Mouse (Mus musculus): ENCODE data around the gene B4galnt3.

The B4galnt3 gene

DNA sequence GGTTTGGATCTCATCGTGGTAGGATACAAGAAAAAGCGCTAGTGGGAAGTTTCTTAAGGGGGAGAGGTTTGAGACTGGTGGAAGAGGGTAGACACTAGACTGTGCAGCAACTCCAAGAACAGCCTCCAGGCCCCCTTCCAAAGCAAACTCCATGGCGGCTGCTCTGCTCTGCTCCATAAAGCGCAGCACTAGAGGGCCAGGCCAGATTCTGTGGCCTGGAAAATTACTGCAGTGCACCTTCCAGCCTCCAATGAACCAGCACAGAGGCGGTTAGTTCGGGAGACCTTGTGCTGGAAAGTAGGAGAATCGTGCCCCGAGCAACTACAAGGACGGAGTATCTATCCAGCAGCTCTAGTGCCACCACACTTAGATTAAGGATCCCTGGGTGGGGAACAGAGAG is 7.1 kb downstream of the B4galnt3 start:
- in situ Hi-C loops (cut with MboI; ENCODE audit: low pct_unique_long_range_greater_than_20kb in 1 of 2, low sequenced_read_pairs in 2 of 2, unreplicated experiment in 1 of 2) = no loop called here

DNA sequence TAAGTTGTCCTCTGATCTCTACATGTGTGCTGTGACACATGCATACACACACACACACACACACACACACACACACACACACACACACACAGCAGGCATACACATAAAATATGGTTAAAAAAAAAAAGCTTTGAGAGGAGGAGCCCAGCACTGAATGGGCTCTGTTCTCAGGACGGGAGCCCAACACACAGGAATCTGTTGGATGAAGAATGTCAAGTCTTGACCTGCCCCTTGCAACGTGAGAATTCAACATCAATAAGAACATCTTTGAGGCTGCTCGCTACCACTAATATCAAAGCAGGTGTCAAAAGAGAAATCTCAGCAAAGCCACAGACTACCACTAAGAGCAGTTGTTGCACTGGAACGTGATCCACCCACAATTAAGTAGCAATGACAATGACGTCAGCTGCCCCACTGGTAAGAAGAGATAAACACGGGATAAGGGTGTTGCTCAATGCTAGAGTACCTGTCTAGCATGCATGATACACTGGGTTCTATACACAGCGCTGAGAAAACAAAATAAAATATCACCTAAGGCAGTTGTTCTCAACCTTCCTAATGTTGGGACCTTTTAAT is 17.4 kb downstream of the B4galnt3 start:
- in situ Hi-C loops (cut with MboI; ENCODE audit: low pct_unique_long_range_greater_than_20kb in 1 of 2, low sequenced_read_pairs in 2 of 2, unreplicated experiment in 1 of 2) = no loop called here

GRCm38 (mm10) chr6:120275301-120275700 is 19.1 kb downstream of the B4galnt3 start:
- in situ Hi-C loops (cut with MboI; ENCODE audit: low pct_unique_long_range_greater_than_20kb in 1 of 2, low sequenced_read_pairs in 2 of 2, unreplicated experiment in 1 of 2) = no loop called here

- in situ Hi-C loops (cut with MboI; ENCODE audit: low pct_unique_long_range_greater_than_20kb in 1 of 2, low sequenced_read_pairs in 2 of 2, unreplicated experiment in 1 of 2) = no loop called here
Measured at GRCm38 (mm10) chr6:120274887-120275286, 19.5 kb downstream of the B4galnt3 start.

DNA sequence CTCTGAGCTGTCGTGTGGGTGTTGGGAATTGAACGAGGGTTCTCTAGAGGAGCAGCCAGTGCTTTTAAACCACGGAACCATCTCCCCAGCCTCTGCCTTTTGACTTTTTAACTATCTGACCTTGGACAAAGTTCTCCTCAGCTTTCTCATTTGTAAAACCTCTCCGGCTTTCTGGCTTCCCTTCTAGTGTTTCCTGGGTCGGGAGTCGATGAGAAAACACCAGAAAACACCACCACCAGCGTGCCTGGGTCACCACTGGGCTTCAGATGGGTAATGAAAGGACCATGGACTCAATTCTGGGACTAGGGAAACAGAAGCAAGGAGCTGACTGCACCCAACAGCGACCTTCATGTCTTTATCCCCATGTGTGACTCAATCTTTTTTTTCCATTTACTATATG is 20.2 kb downstream of the B4galnt3 start:
- in situ Hi-C loops (cut with MboI; ENCODE audit: low pct_unique_long_range_greater_than_20kb in 1 of 2, low sequenced_read_pairs in 2 of 2, unreplicated experiment in 1 of 2) = no loop called here

DNA sequence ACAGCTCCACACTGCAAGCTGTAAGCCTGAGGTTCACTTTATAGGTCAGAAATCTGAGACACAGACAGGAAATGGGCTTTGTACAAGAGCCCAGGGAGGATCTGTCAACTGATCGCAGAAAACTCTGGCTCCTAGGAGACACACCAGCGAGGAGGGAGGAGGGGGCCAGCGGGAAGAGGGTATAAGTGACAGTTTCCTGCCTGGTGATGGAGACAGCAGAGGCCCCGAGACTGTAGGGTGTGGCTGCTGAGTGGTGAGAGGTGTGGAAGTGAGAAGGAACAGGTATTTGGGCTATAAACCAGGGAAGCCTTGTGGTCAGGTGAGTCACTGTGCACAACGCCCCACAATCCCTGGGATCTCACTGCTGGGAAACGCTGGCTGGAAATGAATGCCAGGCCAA is 30.2 kb downstream of the B4galnt3 start:
- in situ Hi-C loops (cut with MboI; ENCODE audit: low pct_unique_long_range_greater_than_20kb in 1 of 2, low sequenced_read_pairs in 2 of 2, unreplicated experiment in 1 of 2) = no loop called here

DNA sequence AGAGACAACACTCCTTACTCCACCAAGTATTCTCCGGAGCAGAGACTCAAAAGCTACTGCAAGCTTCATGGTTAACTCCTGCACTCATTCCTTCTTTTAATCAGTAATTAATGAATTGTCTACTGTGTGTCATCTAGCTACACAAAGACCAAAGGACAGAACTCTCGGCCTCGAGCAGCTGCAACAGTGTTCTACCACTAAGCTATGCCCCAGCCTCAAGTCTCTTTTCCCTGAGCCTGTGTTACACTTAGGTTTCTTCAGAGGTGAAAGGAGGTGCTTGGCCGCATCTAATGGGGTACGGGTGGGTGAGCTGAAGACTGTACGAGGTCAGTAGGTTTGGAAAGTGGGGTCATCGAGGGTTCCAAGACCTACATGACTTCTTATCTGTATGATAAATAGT is 30.8 kb downstream of the B4galnt3 start:
- in situ Hi-C loops (cut with MboI; ENCODE audit: low pct_unique_long_range_greater_than_20kb in 1 of 2, low sequenced_read_pairs in 2 of 2, unreplicated experiment in 1 of 2) = no loop called here

DNA sequence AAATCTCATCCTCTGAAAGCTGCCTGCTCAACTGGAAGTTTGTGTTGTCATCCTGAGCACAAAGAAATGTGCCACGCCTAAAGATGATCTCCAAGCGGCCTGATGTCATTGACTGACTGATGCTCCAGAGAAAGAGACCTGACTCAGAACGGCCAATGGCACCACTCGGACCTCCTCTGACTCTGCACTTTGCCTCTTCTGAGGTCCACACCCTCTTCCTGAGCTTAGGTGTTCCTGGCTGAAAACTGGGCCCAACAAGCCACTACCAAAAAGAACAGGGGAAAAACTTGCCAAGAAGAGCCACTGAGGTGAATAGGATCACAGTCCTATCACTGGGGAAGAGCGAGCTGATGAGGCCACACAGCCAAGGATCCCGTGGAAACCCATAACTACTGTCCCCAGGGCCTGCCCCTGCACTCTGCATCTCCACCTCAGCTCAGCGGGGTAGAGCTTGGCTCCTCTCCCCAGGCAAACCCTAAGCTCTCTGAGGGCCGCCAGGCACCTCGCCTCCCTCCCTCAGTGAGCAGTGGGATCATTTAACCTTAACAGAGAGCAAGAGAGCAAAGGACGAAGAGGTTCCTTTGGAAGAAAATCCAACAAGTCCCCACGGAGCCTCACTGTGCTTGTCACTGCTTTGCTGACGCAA is 31.4 kb downstream of the B4galnt3 start:
- in situ Hi-C loops (cut with MboI; ENCODE audit: low pct_unique_long_range_greater_than_20kb in 1 of 2, low sequenced_read_pairs in 2 of 2, unreplicated experiment in 1 of 2) = no loop called here

DNA sequence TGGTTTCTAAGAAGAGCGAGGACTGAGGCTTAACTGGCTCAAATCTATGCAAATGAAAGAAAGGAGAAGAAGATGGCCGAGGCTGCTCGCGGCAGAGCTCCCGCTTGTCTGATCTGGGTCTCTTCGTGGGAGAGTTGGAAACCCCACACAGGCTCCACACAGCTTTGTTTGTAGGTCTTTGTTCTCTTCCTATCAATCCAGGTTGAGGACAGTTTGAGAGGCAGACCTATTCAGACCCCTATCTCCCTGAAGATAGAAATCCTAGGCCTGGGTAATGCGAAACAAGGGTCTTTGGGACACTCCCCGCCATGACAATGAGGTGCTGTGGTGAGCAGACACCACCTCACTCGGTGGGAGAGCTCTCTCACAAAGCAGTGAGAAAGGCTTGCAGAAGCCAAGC is 34.9 kb downstream of the B4galnt3 start:
- in situ Hi-C loops (cut with MboI; ENCODE audit: low pct_unique_long_range_greater_than_20kb in 1 of 2, low sequenced_read_pairs in 2 of 2, unreplicated experiment in 1 of 2) = loop anchor here in 1 of 2 experiments (5.0 kb wide), 1 partner anchor 37 kb away; no protein-coding TSS in a partner anchor

DNA sequence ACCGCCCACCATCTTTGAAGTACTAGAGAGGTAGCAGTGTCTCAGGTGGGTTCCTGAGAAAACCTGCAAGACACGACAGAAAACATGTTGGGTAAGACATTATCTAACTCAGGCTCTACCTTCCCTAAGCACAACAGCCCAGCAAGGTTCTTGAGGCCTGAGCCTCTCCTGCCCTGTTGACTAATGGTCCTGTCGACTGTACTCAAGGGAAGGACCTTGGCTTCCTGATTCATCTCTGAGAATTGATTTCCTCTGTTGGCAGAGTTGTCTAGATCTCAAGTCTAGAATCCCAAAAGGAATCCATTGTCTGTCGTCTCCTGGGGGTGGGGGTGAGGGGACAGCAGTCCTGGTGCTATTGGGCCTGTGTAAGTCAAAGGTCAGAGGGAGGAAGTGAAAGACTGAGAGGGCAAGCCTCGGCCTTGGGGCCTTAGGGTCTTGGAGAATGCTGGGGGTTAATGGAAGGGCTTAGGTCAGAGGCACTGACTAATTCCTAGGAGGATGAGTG is 37.9 kb downstream of the B4galnt3 start:
- in situ Hi-C loops (cut with MboI; ENCODE audit: low pct_unique_long_range_greater_than_20kb in 1 of 2, low sequenced_read_pairs in 2 of 2, unreplicated experiment in 1 of 2) = loop anchor here in 1 of 2 experiments (5.0 kb wide), 1 partner anchor 34 kb away; no protein-coding TSS in a partner anchor

GRCm38 (mm10) chr6:120255701-120256100 is 38.7 kb downstream of the B4galnt3 start:
- in situ Hi-C loops (cut with MboI; ENCODE audit: low pct_unique_long_range_greater_than_20kb in 1 of 2, low sequenced_read_pairs in 2 of 2, unreplicated experiment in 1 of 2) = loop anchor here in 1 of 2 experiments (5.0 kb wide), 1 partner anchor 33 kb away; no protein-coding TSS in a partner anchor

DNA sequence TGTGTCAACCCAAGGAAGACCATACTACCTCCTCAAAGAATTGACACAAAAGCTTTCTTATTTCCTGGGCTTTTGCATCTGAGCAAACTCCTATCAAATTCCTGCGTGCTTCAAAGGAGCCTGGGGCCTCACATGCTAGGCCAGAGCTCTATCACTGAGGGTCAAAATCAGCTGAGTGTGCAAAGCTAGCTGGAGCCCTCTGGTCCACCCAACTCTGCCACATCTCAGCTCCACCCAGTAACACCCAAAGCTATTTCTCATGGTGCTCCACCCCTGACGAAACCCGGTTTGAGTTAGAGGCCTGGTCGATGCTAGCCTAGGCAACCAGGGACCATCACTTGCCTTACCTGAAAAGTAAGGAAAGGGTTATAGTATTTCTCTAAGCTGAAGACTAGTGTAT is 39.2 kb downstream of the B4galnt3 start:
- in situ Hi-C loops (cut with MboI; ENCODE audit: low pct_unique_long_range_greater_than_20kb in 1 of 2, low sequenced_read_pairs in 2 of 2, unreplicated experiment in 1 of 2) = loop anchor here in 1 of 2 experiments (5.0 kb wide), 1 partner anchor 33 kb away; no protein-coding TSS in a partner anchor

DNA sequence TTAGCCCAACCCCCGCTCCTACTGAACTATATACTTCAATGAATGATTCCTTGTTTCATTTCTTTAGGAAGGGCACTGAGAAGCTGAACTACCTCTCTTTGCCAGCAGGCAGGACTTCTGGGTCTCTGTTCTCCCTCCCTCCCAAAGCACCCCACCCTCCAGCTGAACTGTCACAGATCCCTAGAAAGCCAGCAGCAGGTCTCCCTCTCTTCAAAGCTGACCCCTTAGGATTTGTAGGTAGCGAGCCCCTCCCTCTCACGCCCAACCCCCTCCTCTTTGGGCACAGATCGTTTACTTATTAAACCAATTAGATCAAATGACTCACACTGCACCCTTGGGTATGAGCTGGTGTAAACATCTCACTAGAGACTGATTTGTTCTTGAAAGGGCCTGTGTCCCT is 39.7 kb downstream of the B4galnt3 start:
- in situ Hi-C loops (cut with MboI; ENCODE audit: low pct_unique_long_range_greater_than_20kb in 1 of 2, low sequenced_read_pairs in 2 of 2, unreplicated experiment in 1 of 2) = loop anchor here in 1 of 2 experiments (5.0 kb wide), 1 partner anchor 32 kb away; no protein-coding TSS in a partner anchor

DNA sequence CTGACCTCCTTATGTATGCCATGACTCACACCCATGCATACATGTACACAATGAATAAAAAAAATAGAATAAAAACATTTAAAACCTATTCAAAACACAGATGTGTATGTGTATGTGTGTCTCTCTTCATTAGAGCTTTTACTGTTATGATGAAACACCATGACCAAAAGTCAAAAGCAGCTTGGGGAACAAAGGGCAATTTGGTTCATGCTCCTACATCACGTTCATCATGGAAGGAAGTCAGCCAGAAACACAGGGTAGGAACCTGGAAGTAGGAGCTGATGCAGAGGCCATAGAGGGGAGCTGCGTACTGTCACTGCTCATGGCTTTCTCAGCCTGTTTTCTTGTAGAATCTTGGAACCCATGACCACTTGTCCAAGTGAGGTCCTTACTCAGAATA is 41.6 kb downstream of the B4galnt3 start:
- in situ Hi-C loops (cut with MboI; ENCODE audit: low pct_unique_long_range_greater_than_20kb in 1 of 2, low sequenced_read_pairs in 2 of 2, unreplicated experiment in 1 of 2) = no loop called here

- in situ Hi-C loops (cut with MboI; ENCODE audit: low pct_unique_long_range_greater_than_20kb in 1 of 2, low sequenced_read_pairs in 2 of 2, unreplicated experiment in 1 of 2) = no loop called here
Measured at GRCm38 (mm10) chr6:120251010-120251409, 43.3 kb downstream of the B4galnt3 start.

DNA sequence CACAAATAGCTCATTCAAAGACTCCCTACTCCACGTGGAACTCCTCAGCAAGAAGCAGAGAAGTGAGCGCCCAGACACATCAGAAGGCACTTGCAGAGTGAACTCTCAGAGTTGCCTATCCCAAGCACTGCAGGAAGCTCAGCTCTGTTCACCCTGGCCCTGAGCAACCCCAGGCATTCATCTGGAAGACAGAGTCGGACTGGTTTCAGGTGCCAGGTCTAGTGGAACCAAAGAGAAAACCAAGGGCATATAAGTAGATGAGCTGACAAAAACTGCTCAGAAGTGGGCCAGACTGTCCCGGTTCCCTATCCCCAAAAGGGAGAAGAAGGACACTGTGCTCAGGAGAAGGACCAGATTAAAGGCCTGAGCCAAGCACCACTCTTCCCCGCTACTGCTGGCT is 44.5 kb downstream of the B4galnt3 start:
- in situ Hi-C loops (cut with MboI; ENCODE audit: low pct_unique_long_range_greater_than_20kb in 1 of 2, low sequenced_read_pairs in 2 of 2, unreplicated experiment in 1 of 2) = no loop called here

DNA sequence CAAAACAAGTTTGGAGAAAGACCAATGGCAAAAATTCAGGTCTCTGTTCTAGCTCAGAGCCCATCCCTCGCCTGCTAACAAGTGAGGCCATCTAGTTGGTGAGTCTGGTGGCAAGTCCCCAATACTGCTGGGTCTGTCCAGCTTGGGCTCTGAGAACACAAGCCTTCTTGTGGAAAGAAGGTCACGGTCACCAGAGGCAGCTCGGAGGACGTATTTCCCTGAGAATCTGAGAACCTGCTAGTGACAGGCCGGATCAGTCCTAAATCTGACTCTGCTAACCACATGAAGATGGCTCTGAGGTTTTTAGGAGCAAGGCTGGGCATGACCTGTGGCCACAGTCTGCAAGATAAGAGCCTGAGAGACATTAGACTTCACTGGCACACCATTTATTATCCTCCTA is 47.7 kb downstream of the B4galnt3 start:
- in situ Hi-C loops (cut with MboI; ENCODE audit: low pct_unique_long_range_greater_than_20kb in 1 of 2, low sequenced_read_pairs in 2 of 2, unreplicated experiment in 1 of 2) = no loop called here

GRCm38 (mm10) chr6:120243250-120243649 is 51.1 kb downstream of the B4galnt3 start:
- in situ Hi-C loops (cut with MboI; ENCODE audit: low pct_unique_long_range_greater_than_20kb in 1 of 2, low sequenced_read_pairs in 2 of 2, unreplicated experiment in 1 of 2) = no loop called here

GRCm38 (mm10) chr6:120242530-120242929 is 51.8 kb downstream of the B4galnt3 start:
- in situ Hi-C loops (cut with MboI; ENCODE audit: low pct_unique_long_range_greater_than_20kb in 1 of 2, low sequenced_read_pairs in 2 of 2, unreplicated experiment in 1 of 2) = no loop called here

DNA sequence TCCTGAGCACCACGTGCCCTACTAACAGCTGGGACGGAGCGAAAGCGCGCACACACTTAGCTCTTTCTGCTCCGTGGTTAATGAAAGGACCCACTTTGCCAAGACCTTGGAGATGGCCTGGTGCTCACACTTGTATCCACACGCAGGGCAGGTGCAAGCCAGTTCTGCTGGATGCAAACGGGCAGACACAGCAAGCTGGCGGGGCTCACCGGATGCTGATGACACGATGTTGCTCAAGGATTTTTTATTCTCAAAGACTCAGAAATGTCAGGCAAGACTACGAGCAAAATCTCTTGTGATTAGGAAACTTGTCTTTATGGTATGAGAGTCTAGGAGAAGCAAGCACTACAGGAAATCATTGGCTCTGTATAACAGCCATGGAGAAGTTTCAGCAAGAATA is 52.9 kb downstream of the B4galnt3 start:
- in situ Hi-C loops (cut with MboI; ENCODE audit: low pct_unique_long_range_greater_than_20kb in 1 of 2, low sequenced_read_pairs in 2 of 2, unreplicated experiment in 1 of 2) = no loop called here

Data from mouse embryonic stem cell (cell line).